Mouse (Mus musculus) thymus, adult 2 months (tissue): ENCODE results near the gene Tceal1.

Experiments
- CTCF ChIP-seq: fragments of 200-500 bp; IDR thresholded peaks from 2 replicates; pipeline ENCODE4 v1.5.1; 2012; ENCODE audit warnings: mild to moderate bottlenecking, control low read depth, low read length, moderate library complexity, borderline replicate concordance; ENCODE audit not compliant: control insufficient read depth, poor library complexity, insufficient read depth; ENCODE audit errors: extremely low read depth
- POLR2A ChIP-seq: fragments of 200-500 bp; IDR thresholded peaks from 2 replicates; pipeline ENCODE4 v1.6.1; 2012; ENCODE audit warnings: mild to moderate bottlenecking, low read length, control low read depth, moderate library complexity; ENCODE audit not compliant: control insufficient read depth, poor library complexity, insufficient read depth; ENCODE audit errors: extremely low read depth

GRCm38 (mm10) chrX:136708782-136709181, 1.0 kb downstream of the Tceal1 start:
- TF ChIP-seq CTCF (no peak), POLR2A (no peak)
